ENCODE assay signal across 8 mouse cellular contexts in the genomic region with DNA sequence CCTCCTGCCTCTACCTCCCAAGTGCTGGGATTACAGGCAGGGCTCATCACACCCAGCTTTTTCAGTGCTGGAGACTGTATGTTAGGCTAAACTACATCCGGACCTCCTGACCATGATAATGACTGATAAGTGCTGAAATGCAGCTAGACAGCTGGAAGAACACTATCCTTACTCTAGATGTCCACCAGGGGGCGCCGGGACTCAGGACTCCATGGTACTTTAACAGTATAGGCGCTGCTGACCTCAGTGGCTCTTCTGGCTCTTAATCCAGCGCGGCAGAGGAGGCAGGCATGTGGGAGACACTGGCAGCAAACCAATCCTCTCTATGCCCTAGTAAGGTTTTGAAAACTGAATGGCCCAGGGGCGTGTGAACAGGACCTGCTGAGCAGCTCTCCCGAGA. TPM values are rescaled to one million over a fixed set of nuclear protein-coding genes. Genes with fewer than 3 reads are reported as not detected.
DNase-seq lines count a peak whose midpoint lies in the region; ATAC-seq and TF ChIP-seq lines count a peak whose summit lies in the region.

No protein-coding gene starts in this region.

- H3K27ac ChIP-seq in kidney, adult 2 months (ENCODE audit: insufficient read depth, low read depth, low read length) = no peak overlapping the region
- H3K27ac ChIP-seq in limb, embryonic 12.5 days = no peak overlapping the region
- no peak overlapping the region for H3K27ac ChIP-seq in midbrain, embryonic 14.5 days (replicated peaks; ENCODE audit: low read depth, low read length)
- no peak overlapping the region for H3K27ac ChIP-seq in small intestine, adult 2 months (ENCODE audit: insufficient read depth, low read depth, low read length)

- no peak overlapping the region for H3K4me3 ChIP-seq in kidney, adult 2 months (ENCODE audit: insufficient read depth, low read depth, low read length)
- no peak overlapping the region for H3K4me3 ChIP-seq in limb, embryonic 12.5 days (replicated peaks)
- no peak overlapping the region for H3K4me3 ChIP-seq in midbrain, embryonic 14.5 days (replicated peaks; ENCODE audit: low read depth, low read length)
- no peak overlapping the region for H3K4me3 ChIP-seq in small intestine, adult 2 months (ENCODE audit: low read depth, low read length)

- H3K4me2 ChIP-seq in limb, embryonic 12.5 days = no peak overlapping the region
- no peak overlapping the region for H3K4me2 ChIP-seq in midbrain, embryonic 14.5 days (ENCODE audit: low read length)

- H3K4me1 ChIP-seq in kidney, adult 2 months (ENCODE audit: control insufficient read depth, insufficient read depth, low read length) = no peaks in the 10 kb centered on the region
- 0 out of 2 replicates have a peak, but pooled peaks cover 8% of the 10 kb centered on the region for H3K4me1 ChIP-seq in limb, embryonic 12.5 days (replicated peaks)
- H3K4me1 ChIP-seq in midbrain, embryonic 14.5 days (ENCODE audit: control insufficient read depth, insufficient read depth, low read length) = no peaks in the 10 kb centered on the region
- no peaks in the 10 kb centered on the region for H3K4me1 ChIP-seq in small intestine, adult 2 months (ENCODE audit: control insufficient read depth, insufficient read depth, insufficient read length, low read length)

- H3K27me3 ChIP-seq in kidney, adult 2 months (replicated peaks; ENCODE audit: control insufficient read depth, insufficient read depth, low read length) = no peaks in the 10 kb centered on the region
- no peaks in the 10 kb centered on the region for H3K27me3 ChIP-seq in limb, embryonic 12.5 days
- H3K27me3 ChIP-seq in midbrain, embryonic 14.5 days (ENCODE audit: control insufficient read depth, insufficient read depth, low read length) = no peaks in the 10 kb centered on the region
- H3K27me3 ChIP-seq in small intestine, adult 2 months (ENCODE audit: control insufficient read depth, insufficient read depth, low read length) = no peaks in the 10 kb centered on the region; the same call in 1 of the 2 replicates

- TF ChIP-seq CTCF in kidney, adult 2 months (conservative IDR thresholded peaks at IDR 0.05; ENCODE audit: insufficient read depth, insufficient read length, low read depth, low read length) = peak; percentile 86
- TF ChIP-seq CTCF in small intestine, adult 2 months (IDR thresholded peaks at IDR 0.05; ENCODE audit: extremely low read depth, insufficient read length, insufficient replicate concordance, low read depth, low read length) = peak; percentile 86; the same call in 1 of the 2 replicates

- DNase-seq in 3134 (ENCODE audit: extremely low read depth, insufficient read length, low spot score) = peak; percentile 62
- DNase-seq in adrenal gland, adult 8-10 months = peak; percentile 69
- DNase-seq in embryo, embryonic 9.5 days (ENCODE audit: extremely low spot score) = peak; percentile 80
- peak; percentile 76 to 94 for DNase-seq in heart, adult 18-20 months
- DNase-seq in kidney, adult 2 months = peak; percentile 87
- peak; percentile 94 for DNase-seq in midbrain, embryonic 14.5 days

- peak; percentile 43; the same call in 1 of the 2 replicates for ATAC-seq in limb, embryonic 12.5 days (ENCODE audit: insufficient number of reproducible peaks, insufficient read depth, low FRiP score, low TSS enrichment, low read depth)
- ATAC-seq in midbrain, embryonic 14.5 days (ENCODE audit: low FRiP score, low TSS enrichment) = peak; percentile 62; the same call in 1 of the 2 replicates

- H3K36me3 ChIP-seq in kidney, adult 2 months (ENCODE audit: control insufficient read depth, insufficient read depth, low read length) = no peaks in the 10 kb centered on the region
- H3K36me3 ChIP-seq in limb, embryonic 12.5 days = no peaks in the 10 kb centered on the region
- H3K36me3 ChIP-seq in midbrain, embryonic 14.5 days (ENCODE audit: control insufficient read depth, insufficient read depth, low read length) = no peaks in the 10 kb centered on the region
- no peaks in the 10 kb centered on the region for H3K36me3 ChIP-seq in small intestine, adult 2 months (ENCODE audit: control insufficient read depth, insufficient read depth, low read length)

- no peak overlapping the region for H3K9ac ChIP-seq in limb, embryonic 12.5 days (replicated peaks)
- no peak overlapping the region for H3K9ac ChIP-seq in midbrain, embryonic 14.5 days (replicated peaks; ENCODE audit: low read length)

- H3K9me3 ChIP-seq in limb, embryonic 12.5 days = no peaks in the 10 kb centered on the region
- H3K9me3 ChIP-seq in midbrain, embryonic 14.5 days (ENCODE audit: control insufficient read depth, low read length) = no peaks in the 10 kb centered on the region

- 10% methylated on average over 8 of the region's 8 CpGs for WGBS in kidney, adult 2 months
- 12% methylated on average over 8 of the region's 8 CpGs for WGBS in limb, embryonic 12.5 days
- 8% methylated on average over 8 of the region's 8 CpGs for WGBS in midbrain, embryonic 14.5 days
- 10% methylated on average over 8 of the region's 8 CpGs for WGBS in small intestine, adult 2 months

- TF ChIP-seq POLR2A in kidney, adult 2 months (IDR thresholded peaks at IDR 0.05; ENCODE audit: low read depth, low read length) = no peak
- TF ChIP-seq POLR2A in small intestine, adult 2 months (IDR thresholded peaks at IDR 0.05; ENCODE audit: low read depth, low read length) = no peak

RNA-seq across cellular contexts. Expression of gene Tnk2, which starts 5.2 kb away (rescaled TPM):
- 10 to 100 TPM; 33.0 to 66.6 (median 48.3) TPM for total RNA-seq in adrenal gland, adult 8-10 months (2022)
- total RNA-seq in heart, adult 18-20 months (2021) = 10 to 100 TPM; 20.5 to 22.0 TPM
- 35.8 and 40.8 TPM in 2 replicates for polyA plus RNA-seq in kidney, adult 2 months (2012; rRNA removed)
- 11.9 and 12.0 TPM in 2 replicates for polyA plus RNA-seq in limb, embryonic 12.5 days (2016; fragmentation: Nextera tagmentation; extraction: Ambion mirVana)
- polyA plus RNA-seq in midbrain, embryonic 14.5 days (2014; fragmentation: Nextera tagmentation; extraction: Ambion mirVana) = 15.5 and 17.6 TPM in 2 replicates
- polyA plus RNA-seq in small intestine, adult 2 months (2012; rRNA removed) = 57.5 and 97.6 TPM in 2 replicates

RNA-seq across cellular contexts. Expression of gene Tfrc, which starts 29.8 kb away (rescaled TPM):
- total RNA-seq in adrenal gland, adult 8-10 months (2022) = 10 to 100 TPM; 17.5 to 46.5 (median 26.6) TPM
- total RNA-seq in heart, adult 18-20 months (2021) = 10 to 100 TPM; 27.1 to 57.1 TPM
- polyA plus RNA-seq in kidney, adult 2 months (2012; rRNA removed) = 7.9 and 12.0 TPM in 2 replicates
- 40.7 and 43.9 TPM in 2 replicates for polyA plus RNA-seq in limb, embryonic 12.5 days (2016; fragmentation: Nextera tagmentation; extraction: Ambion mirVana)
- 31.8 and 69.8 TPM in 2 replicates for polyA plus RNA-seq in midbrain, embryonic 14.5 days (2014; fragmentation: Nextera tagmentation; extraction: Ambion mirVana)
- 1.9 and 3.0 TPM in 2 replicates for polyA plus RNA-seq in small intestine, adult 2 months (2012; rRNA removed)
